Mouse (Mus musculus) gastrocnemius, postnatal 14 days (tissue): Measurements from ENCODE around the gene H2al1a. TPM values are rescaled to one million over a fixed set of nuclear protein-coding genes. Genes with fewer than 3 reads are reported as not detected.
"Not testable (repeated sequence)": the region's sequence is repeated elsewhere in the genome, so short reads cannot be mapped to it uniquely, and the experiment has no call there.

ENCODE experiments used
- DNase-seq: peaks from one replicate; pipeline ENCODE4 v3.0.0; 2021; ENCODE audit warnings: mixed read lengths
- intact Hi-C: fragments of 180-260 bp; cut with DNase I; formaldehyde crosslinking; loops from one replicate; pipeline ENCODE4 v1.15.1; 2025; ENCODE audit warnings: low total_unique reads
- long read RNA-seq, 2 experiments: library from polyadenylated mRNA; stranded (forward); transcript quantifications; one replicate each; pipeline ENCODE4 v2.0.0; 2021
- total RNA-seq, 2 experiments: library from RNA; stranded (reverse); gene quantifications; 2 replicates each; pipeline ENCODE4 v1.2.3; 2021

The H2al1a gene
- total RNA-seq, result not detected
- long read RNA-seq, experiment 1, result 0 reads
- long read RNA-seq, experiment 2, result 0 reads

GRCm38 (mm10) chrX:11298957-11299356 is at the start of gene H2al1a:
Gene H2al1a (plus strand): TSS chrX:11299257.
- intact Hi-C loops, DNase-seq: not testable (repeated sequence)

- intact Hi-C loops, result no loop called here
- no peak for DNase-seq
Measured at GRCm38 (mm10) chrX:11250155-11250554, 48.9 kb upstream of the H2al1a start.

GRCm38 (mm10) chrX:11254062-11254461 is 45.0 kb upstream of the H2al1a start:
- intact Hi-C loops, result no loop called here
- DNase-seq, result no peak

- DNase-seq, result no peak
Measured at GRCm38 (mm10) chrX:11254521-11255207, 44.4 kb upstream of the H2al1a start.

GRCm38 (mm10) chrX:11255564-11256360 is 43.3 kb upstream of the H2al1a start:
- no peak for DNase-seq

More at GRCm38 (mm10) chrX:11254521-11255207, 44.4 kb upstream of the H2al1a start:
- intact Hi-C loops, result no loop called here

GRCm38 (mm10) chrX:11264918-11265317 is 34.1 kb upstream of the H2al1a start:
- DNase-seq, result no peak
- intact Hi-C loops, result no loop called here

More at GRCm38 (mm10) chrX:11255564-11256360, 43.3 kb upstream of the H2al1a start:
- intact Hi-C loops, result no loop called here

- peak; percentile 42 for DNase-seq
- intact Hi-C loops, result no loop called here
Measured at GRCm38 (mm10) chrX:11267791-11268190, 31.3 kb upstream of the H2al1a start.

- intact Hi-C loops, result no loop called here
- DNase-seq, result no peak
Measured at GRCm38 (mm10) chrX:11269074-11269473, 30.0 kb upstream of the H2al1a start.

- intact Hi-C loops, result no loop called here
- no peak for DNase-seq
Measured at GRCm38 (mm10) chrX:11273190-11273589, 25.9 kb upstream of the H2al1a start.

- DNase-seq, result no peak
- intact Hi-C loops, result no loop called here
Measured at GRCm38 (mm10) chrX:11277083-11277482, 22.0 kb upstream of the H2al1a start.

GRCm38 (mm10) chrX:11280741-11281140 is 18.3 kb upstream of the H2al1a start:
- intact Hi-C loops, result no loop called here
- no peak for DNase-seq

GRCm38 (mm10) chrX:11288306-11288882 is 10.7 kb upstream of the H2al1a start:
- DNase-seq, result peak; percentile 7
- intact Hi-C loops, result no loop called here

GRCm38 (mm10) chrX:11289244-11289643 is 9.8 kb upstream of the H2al1a start:
- intact Hi-C loops, result no loop called here
- DNase-seq, result no peak

GRCm38 (mm10) chrX:11302132-11302531 is 3.1 kb downstream of the H2al1a start, which contains the start of gene H2al1b:
Gene H2al1b (plus strand): TSS chrX:11302432.
- DNase-seq, intact Hi-C loops: not testable (repeated sequence)

- intact Hi-C loops, DNase-seq: not testable (repeated sequence)
Measured at GRCm38 (mm10) chrX:11305355-11305754, 6.3 kb downstream of the H2al1a start, which contains the start of gene H2al1c. Gene H2al1c (plus strand): TSS chrX:11305655.

- DNase-seq, intact Hi-C loops: not testable (repeated sequence)
Measured at GRCm38 (mm10) chrX:11308524-11308923, 9.5 kb downstream of the H2al1a start, which contains the start of gene H2al1d. Gene H2al1d (plus strand): TSS chrX:11308824.

- intact Hi-C loops, DNase-seq: not testable (repeated sequence)
Measured at GRCm38 (mm10) chrX:11311634-11312033, 12.6 kb downstream of the H2al1a start, which contains the start of gene H2al1e. Gene H2al1e (plus strand): TSS chrX:11311934.

- DNase-seq, intact Hi-C loops: not testable (repeated sequence)
Measured at GRCm38 (mm10) chrX:11314858-11315257, 15.8 kb downstream of the H2al1a start, which contains the start of gene H2al1f. Gene H2al1f (plus strand): TSS chrX:11315158.

- DNase-seq, intact Hi-C loops: not testable (repeated sequence)
Measured at GRCm38 (mm10) chrX:11317956-11318355, 18.9 kb downstream of the H2al1a start, which contains the start of gene H2al1g. Gene H2al1g (plus strand): TSS chrX:11318256.

GRCm38 (mm10) chrX:11321192-11321591 is 22.1 kb downstream of the H2al1a start, which contains the start of gene H2al1h:
Gene H2al1h (plus strand): TSS chrX:11321492.
- intact Hi-C loops, DNase-seq: not testable (repeated sequence)
